Mouse (Mus musculus) lung, embryonic 15.5 days (tissue): ENCODE measurements around the gene Amhr2. TPM values are rescaled to one million over a fixed set of nuclear protein-coding genes. Genes with fewer than 3 reads are reported as not detected.
A peak's percentile ranks its signal among the peaks of the same experiment; 100 is the strongest.

Experiments
- ATAC-seq: fragments of 200-750 bp; cut with Nextera tagmentation; 2 replicates; pipeline ENCODE4 v1.8.0; 2017; ENCODE audit warnings: moderate number of reproducible peaks, borderline replicate concordance; ENCODE audit not compliant: low FRiP score, low TSS enrichment; ENCODE audit errors: extremely low read depth
- H3K27ac ChIP-seq: fragments of 300-500 bp; sonication (generic); 2 replicates; pipeline ENCODE4 v1.5.1; 2015; ENCODE audit warnings: moderate library complexity, mild to moderate bottlenecking, inconsistent platforms
- H3K27me3 ChIP-seq: fragments of 300-500 bp; sonication (generic); 2 replicates; pipeline ENCODE4 v1.6.1; 2015; ENCODE audit warnings: inconsistent platforms
- H3K36me3 ChIP-seq: fragments of 300-500 bp; sonication (generic); 2 replicates; pipeline ENCODE4 v1.6.1; 2015; ENCODE audit warnings: inconsistent platforms
- H3K4me1 ChIP-seq: fragments of 300-500 bp; sonication (generic); 2 replicates; pipeline ENCODE4 v1.6.1; 2015; ENCODE audit warnings: inconsistent platforms
- H3K4me2 ChIP-seq: fragments of 300-500 bp; sonication (generic); 2 replicates; pipeline ENCODE4 v1.6.1; 2015; ENCODE audit warnings: inconsistent platforms, mild to moderate bottlenecking, moderate library complexity
- H3K4me3 ChIP-seq: fragments of 300-500 bp; sonication (generic); 2 replicates; pipeline ENCODE4 v1.5.1; 2015; ENCODE audit warnings: mild to moderate bottlenecking, inconsistent platforms
- H3K9ac ChIP-seq: fragments of 300-500 bp; sonication (generic); 2 replicates; pipeline ENCODE4 v1.6.1; 2015; ENCODE audit warnings: inconsistent platforms
- H3K9me3 ChIP-seq: fragments of 300-500 bp; sonication (generic); 2 replicates; pipeline ENCODE4 v1.6.1; 2016; ENCODE audit warnings: inconsistent platforms
- WGBS: fragments of 180-500 bp; shearing (Covaris S2); methylation state at CpG from one replicate; pipeline ENCODE4 v1.1.7; 2015; 5-methylcytosine and 5-hydroxymethylcytosine counted together
- polyA plus RNA-seq: library from polyadenylated mRNA; unstranded; fragments of >200 nt; fragmentation: Nextera tagmentation; extraction: Ambion mirVana; gene quantifications from 2 replicates; pipeline ENCODE4 v1.2.1, GENCODE M21; 2015

Amhr2 gene
- polyA plus RNA-seq, 1 experiment from 2014 or later = 0.82 TPM

DNA sequence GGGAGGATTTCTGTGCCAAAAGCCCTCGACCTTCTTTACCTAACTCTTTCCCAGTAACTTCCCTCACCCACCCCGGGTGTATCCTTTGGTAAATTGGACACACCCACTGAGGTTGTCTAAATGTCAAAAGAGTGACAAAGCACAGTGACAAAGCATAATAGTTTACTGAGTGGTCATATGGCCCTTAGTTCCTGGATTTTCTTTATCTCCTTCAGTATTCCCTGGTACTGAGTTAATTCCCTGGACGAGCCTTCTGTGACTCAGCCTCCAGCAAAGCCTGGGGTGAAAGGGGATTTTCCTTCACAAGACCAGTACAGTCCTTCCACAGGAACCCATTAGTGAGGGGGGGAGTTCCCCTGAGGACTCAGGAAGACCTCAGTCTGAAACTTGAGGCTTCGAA lies 15.8 kb downstream of the Amhr2 start:
- 52% methylated on average over 4 of the region's 4 CpGs for WGBS
- Histone ChIP-seq H3K4me3 (no peak overlapping the region), H3K27me3 (no peaks in the 10 kb centered on the region), H3K36me3 (no peaks in the 10 kb centered on the region), H3K27ac (no peak overlapping the region), H3K9ac (no peak overlapping the region), H3K4me1 (0 out of 2 replicates have a peak, but pooled peaks cover 3% of the 10 kb centered on the region), H3K9me3 (no peaks in the 10 kb centered on the region), H3K4me2 (0 out of 2 replicates have a peak overlapping the region, but pooled peaks have one; percentile 4)
- ATAC-seq = no peak

DNA sequence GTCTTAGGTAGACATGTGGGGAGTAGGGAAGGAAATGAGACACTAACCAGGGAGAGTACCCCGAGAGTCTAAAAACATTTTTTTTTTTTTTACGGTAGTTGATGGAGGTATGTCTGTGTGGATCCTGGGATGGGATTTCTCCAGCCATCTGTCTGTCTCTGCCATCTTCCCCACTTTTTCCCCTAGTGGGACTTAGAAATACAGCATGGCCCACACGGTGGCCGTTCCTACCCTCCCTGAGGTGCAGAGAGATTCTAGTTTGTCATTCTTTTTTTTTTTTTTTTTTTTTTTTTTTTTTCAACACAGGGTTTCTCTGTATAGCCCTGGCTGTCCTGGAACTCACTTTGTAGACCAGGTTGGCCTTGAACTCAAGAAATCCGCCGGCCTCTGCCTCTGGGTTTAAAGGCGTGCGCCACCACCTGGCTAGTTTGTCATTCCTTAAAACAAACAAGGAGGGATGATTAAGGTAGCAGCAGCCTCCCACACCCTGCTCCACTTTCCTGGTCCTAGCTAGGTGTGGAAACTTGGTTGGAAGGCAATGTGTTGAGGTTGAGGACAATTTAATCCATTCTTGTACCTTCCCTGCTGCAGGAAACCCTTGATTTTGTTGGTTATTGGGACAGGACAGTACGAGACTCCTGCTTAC lies 16.4 kb downstream of the Amhr2 start:
- Histone ChIP-seq H3K27ac (no peak overlapping the region), H3K4me1 (0 out of 2 replicates have a peak, but pooled peaks cover 3% of the 10 kb centered on the region), H3K9me3 (no peaks in the 10 kb centered on the region), H3K4me2 (no peak overlapping the region), H3K36me3 (no peaks in the 10 kb centered on the region), H3K4me3 (no peak overlapping the region), H3K27me3 (no peaks in the 10 kb centered on the region), H3K9ac (no peak overlapping the region)
- ATAC-seq = no peak
- WGBS = 77% methylated on average over 9 of the region's 9 CpGs

DNA sequence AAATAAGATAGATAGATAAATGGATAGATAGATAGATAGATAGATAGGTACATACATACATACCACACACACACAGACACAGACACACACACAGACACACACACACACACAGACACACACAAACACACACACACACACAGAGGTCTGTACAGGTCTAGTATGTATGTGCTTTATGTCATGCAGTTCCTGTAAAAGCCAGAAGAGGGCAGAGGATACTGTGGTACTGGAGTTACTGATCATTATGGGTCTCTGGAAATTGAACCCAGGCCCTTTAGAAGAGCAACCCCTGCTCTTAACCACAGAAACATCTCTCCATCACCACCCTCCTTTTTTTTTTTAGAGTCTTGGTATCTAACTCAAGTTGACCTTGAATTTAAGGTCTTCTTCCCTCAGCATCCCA lies 18.5 kb downstream of the Amhr2 start:
- H3K4me2 ChIP-seq = no peak overlapping the region
- no peak for ATAC-seq
- no peaks in the 10 kb centered on the region for H3K27me3 ChIP-seq
- H3K36me3 ChIP-seq = no peaks in the 10 kb centered on the region
- H3K9me3 ChIP-seq = no peaks in the 10 kb centered on the region
- no peak overlapping the region for H3K27ac ChIP-seq
- no peak overlapping the region for H3K9ac ChIP-seq
- H3K4me1 ChIP-seq = 0 out of 2 replicates have a peak, but pooled peaks cover 3% of the 10 kb centered on the region
- no peak overlapping the region for H3K4me3 ChIP-seq

DNA sequence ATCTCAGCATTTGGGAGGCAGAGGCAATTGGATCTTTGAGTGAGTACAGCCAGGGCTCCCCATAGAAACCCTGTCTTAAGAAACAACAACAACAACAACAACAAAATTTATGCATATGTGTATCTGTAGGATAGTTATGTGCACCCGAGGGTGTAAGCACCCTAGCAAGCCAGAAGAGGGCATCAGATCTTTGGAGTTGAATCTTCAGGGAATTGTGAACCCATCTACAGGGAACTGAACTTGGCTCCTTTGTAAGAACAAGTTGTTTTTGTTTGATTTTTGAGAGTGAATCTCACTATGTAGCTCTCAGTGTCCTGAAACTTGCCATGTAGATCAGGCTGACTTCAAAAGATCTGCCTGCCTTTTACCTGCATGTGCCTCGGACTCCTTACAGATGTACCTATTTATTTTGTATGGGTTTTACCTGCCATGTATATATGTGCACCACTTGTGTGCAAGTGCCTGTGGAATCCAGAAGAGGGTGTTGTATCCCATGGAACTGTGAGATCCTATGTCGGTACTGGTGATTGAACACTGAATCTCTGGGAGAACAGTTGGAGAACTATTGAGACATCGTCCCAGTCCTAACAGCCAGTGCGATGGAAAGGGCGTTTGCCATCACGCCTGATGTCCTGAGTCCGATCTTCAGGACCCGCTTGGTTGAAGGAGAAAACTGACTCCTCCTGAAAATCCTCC lies 23.7 kb downstream of the Amhr2 start:
- no peak overlapping the region for H3K4me3 ChIP-seq
- ATAC-seq = no peak
- H3K27ac ChIP-seq = no peak overlapping the region
- H3K27me3 ChIP-seq = no peaks in the 10 kb centered on the region
- H3K9ac ChIP-seq = no peak overlapping the region
- peaks cover 5% of the 10 kb centered on the region; the same call in 1 of the 2 replicates for H3K36me3 ChIP-seq
- H3K4me1 ChIP-seq = peaks cover 10% of the 10 kb centered on the region
- WGBS = 92% methylated on average over 9 of the region's 9 CpGs
- no peak overlapping the region for H3K4me2 ChIP-seq
- no peaks in the 10 kb centered on the region for H3K9me3 ChIP-seq

DNA sequence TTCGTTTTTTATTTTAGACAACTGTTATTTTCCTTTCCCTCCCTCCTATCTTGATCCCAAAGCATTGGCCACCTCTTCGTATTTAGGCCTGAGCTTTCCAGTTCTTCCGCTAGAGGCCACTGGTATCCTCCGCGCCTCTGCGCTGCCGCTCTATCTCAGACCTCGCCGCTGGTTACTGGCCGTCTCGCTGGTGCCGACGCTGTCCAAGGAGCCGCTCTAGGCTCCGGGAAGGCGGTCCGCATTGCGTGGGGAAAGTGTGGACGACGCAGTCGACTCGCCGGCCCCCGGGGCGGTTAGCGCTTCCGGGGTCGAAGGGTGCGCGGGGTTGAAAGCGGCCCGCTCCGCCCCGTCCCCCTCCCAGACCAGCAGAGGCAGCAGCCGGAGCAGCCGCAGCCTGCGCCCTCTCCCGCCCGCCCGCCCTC lies 25.0 kb downstream of the Amhr2 start, which contains the start of gene Pcbp2:
Gene Pcbp2 (plus strand): TSS at position 357 of the 422 bp plus-strand sequence.
- ATAC-seq = peak; percentile 100
- WGBS = under 1% methylated on average over 34 of the region's 40 CpGs
- Histone ChIP-seq H3K9ac (peak within 1 kb of the TSS; percentile 97), H3K36me3 (peaks cover 18% of the 10 kb centered on the region), H3K9me3 (no peaks in the 10 kb centered on the region), H3K4me1 (peaks cover 10% of the 10 kb centered on the region), H3K4me2 (peak within 1 kb of the TSS; percentile 61), H3K27me3 (no peaks in the 10 kb centered on the region), H3K27ac (peak within 1 kb of the TSS; percentile 99), H3K4me3 (peak within 1 kb of the TSS; percentile 94)

DNA sequence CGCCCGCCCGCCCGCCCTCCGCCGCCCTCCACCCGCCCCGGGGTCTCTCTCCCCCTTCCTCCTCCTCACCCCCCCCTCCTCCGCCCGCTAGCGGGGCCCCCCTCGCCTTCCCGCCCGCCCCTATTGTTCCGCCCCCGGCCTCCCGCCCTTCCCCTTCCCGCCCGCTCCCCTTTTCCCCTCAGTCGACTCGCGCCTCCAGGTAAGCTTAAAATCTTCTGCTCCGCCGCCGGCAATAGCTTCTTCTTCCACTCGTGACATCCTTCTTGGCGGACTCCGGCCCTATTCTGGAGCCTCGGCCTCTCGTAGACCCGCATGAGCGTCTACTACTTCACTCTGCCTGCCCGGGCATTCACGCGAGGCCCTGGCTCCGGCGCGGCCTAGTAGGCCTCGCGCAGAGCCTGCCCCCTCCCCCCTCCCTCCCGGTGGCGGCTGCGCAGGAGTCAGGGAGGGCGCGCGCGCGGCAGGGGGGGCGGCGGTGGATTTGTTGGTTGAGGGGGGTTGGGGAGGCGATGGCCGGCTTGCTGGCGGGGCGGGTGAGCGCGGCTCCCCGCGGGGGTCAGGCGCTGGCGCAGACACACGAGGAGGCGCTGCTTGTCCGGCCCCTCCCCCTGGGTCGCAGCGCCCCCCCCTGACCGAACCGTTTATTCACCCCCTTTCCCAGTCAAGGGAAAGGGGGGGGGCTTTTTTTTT lies 25.6 kb downstream of the Amhr2 start:
- peak overlapping the region; percentile 97 for H3K9ac ChIP-seq
- peaks cover 24% of the 10 kb centered on the region for H3K36me3 ChIP-seq
- peak overlapping the region; percentile 61 for H3K4me2 ChIP-seq
- H3K4me3 ChIP-seq = peak overlapping the region; percentile 94
- WGBS = under 1% methylated on average over 33 of the region's 67 CpGs
- no peaks in the 10 kb centered on the region for H3K9me3 ChIP-seq
- peaks cover 10% of the 10 kb centered on the region for H3K4me1 ChIP-seq
- ATAC-seq = peak; percentile 70
- peak overlapping the region; percentile 99 for H3K27ac ChIP-seq
- H3K27me3 ChIP-seq = no peaks in the 10 kb centered on the region

DNA sequence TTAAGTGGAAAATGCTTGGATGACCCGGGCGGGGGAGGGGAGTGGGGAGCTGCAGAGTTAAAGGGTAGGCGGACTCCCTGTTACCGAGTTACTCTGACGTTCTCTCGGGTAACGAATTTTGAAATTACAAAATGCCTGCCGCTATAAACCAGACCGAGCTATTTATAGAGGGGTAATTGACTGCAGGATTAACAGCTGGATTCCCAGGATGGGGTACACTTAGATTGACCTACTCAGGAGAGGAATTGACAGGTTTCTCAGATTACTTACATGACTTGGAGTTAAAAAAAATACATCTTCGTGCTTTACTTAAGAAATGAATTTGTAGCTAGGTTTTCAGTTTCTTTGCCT lies 26.1 kb downstream of the Amhr2 start:
- no peak for ATAC-seq
- Histone ChIP-seq H3K27ac (peak overlapping the region; percentile 99), H3K9me3 (no peaks in the 10 kb centered on the region), H3K9ac (peak overlapping the region; percentile 97), H3K4me1 (peaks cover 10% of the 10 kb centered on the region), H3K4me2 (peak overlapping the region; percentile 61), H3K36me3 (peaks cover 29% of the 10 kb centered on the region), H3K27me3 (no peaks in the 10 kb centered on the region), H3K4me3 (peak overlapping the region; percentile 94)
- under 1% methylated on average over 10 of the region's 10 CpGs for WGBS

DNA sequence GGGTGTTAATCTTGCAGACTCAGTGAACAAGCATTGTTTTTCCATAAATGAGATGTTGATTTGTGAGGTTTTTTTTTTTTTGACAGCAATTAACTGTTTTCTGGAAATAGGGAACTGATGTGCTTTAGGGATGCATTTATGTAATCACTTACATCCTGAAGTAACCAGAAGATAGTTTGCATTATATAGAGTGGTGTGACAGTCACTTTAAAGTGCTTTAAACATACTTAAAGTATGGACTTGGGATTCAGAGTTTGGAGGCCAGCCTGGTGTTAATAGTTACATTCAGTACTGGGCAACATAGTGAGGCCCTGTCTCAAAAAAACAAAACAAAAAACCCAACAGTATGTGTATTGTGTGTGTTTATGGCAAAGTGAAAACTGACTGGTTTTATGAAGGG lies 26.6 kb downstream of the Amhr2 start:
- ATAC-seq = no peak
- peak overlapping the region; percentile 94 for H3K4me3 ChIP-seq
- peaks cover 34% of the 10 kb centered on the region for H3K36me3 ChIP-seq
- no peaks in the 10 kb centered on the region for H3K27me3 ChIP-seq
- no peak overlapping the region for H3K27ac ChIP-seq
- peak overlapping the region; percentile 61 for H3K4me2 ChIP-seq
- H3K9ac ChIP-seq = peak overlapping the region; percentile 97
- no peaks in the 10 kb centered on the region for H3K9me3 ChIP-seq
- peaks cover 10% of the 10 kb centered on the region for H3K4me1 ChIP-seq

DNA sequence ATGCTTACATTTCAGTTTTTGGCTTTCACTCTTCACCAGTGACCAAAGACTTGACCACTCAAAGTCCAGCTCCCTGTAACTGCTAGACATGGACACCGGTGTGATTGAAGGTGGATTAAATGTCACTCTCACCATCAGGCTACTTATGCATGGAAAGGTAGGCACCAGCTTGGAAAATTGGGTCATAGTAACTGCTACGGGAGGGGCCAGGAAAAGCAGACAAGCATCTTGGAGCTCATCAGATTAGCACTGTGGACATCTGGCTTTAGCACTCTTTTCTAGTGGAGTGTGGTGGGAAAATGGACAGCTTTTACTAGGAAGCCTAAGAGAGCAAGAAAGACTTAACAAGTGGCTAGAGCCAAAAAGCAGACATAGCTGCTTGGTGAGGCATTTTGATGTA lies 28.1 kb downstream of the Amhr2 start:
- Histone ChIP-seq H3K36me3 (peaks cover 46% of the 10 kb centered on the region), H3K9me3 (no peaks in the 10 kb centered on the region), H3K9ac (no peak overlapping the region), H3K4me3 (no peak overlapping the region), H3K27me3 (no peaks in the 10 kb centered on the region), H3K4me1 (peaks cover 10% of the 10 kb centered on the region), H3K27ac (no peak overlapping the region), H3K4me2 (0 out of 2 replicates have a peak overlapping the region, but pooled peaks have one; percentile 2)
- 70% methylated on average over 2 of the region's 2 CpGs for WGBS
- ATAC-seq = no peak

DNA sequence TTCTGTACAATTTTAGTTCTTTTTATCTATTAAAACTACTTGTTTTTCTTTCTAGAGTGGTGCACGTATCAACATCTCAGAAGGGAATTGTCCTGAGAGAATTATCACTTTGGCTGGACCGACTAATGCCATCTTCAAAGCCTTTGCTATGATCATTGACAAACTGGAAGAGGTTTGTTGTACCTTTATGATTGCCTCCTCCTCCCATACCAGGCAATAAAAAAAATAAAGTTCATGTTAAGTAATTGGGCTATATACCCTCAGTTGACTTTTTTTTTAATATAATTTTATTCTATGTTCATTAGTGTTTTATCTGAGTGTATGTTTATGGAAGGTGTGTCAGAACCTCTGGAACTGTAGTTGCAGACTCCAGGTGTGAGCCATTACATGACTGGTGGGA lies 29.4 kb downstream of the Amhr2 start:
- Histone ChIP-seq H3K9ac (no peak overlapping the region), H3K36me3 (peaks cover 58% of the 10 kb centered on the region), H3K27ac (no peak overlapping the region), H3K4me3 (no peak overlapping the region), H3K9me3 (no peaks in the 10 kb centered on the region), H3K27me3 (no peaks in the 10 kb centered on the region), H3K4me1 (peaks cover 10% of the 10 kb centered on the region), H3K4me2 (no peak overlapping the region)
- no peak for ATAC-seq
- 92% methylated on average over 2 of the region's 2 CpGs for WGBS

DNA sequence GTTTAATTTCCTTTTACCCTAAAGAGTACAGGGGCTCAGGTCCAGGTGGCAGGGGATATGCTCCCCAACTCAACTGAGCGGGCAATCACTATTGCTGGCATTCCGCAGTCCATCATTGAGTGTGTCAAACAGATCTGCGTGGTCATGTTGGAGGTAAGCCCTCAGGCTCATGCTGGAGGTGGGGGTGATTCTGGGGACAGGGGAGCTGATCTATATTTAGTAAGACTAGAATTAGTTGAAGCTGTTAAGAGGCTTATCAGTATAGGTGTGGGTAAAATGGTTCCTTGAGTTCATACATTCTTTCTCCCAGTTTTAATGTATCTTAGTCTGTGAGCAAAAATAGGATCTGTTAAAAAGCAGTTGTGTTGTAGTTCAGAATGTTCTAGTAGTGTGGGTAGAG lies 38.0 kb downstream of the Amhr2 start:
- Histone ChIP-seq H3K4me1 (no peaks in the 10 kb centered on the region), H3K4me2 (no peak overlapping the region), H3K36me3 (peaks cover 85% of the 10 kb centered on the region), H3K27ac (no peak overlapping the region), H3K27me3 (no peaks in the 10 kb centered on the region), H3K9me3 (no peaks in the 10 kb centered on the region), H3K9ac (no peak overlapping the region), H3K4me3 (no peak overlapping the region)
- WGBS = 74% methylated on average over 3 of the region's 3 CpGs
- no peak for ATAC-seq

DNA sequence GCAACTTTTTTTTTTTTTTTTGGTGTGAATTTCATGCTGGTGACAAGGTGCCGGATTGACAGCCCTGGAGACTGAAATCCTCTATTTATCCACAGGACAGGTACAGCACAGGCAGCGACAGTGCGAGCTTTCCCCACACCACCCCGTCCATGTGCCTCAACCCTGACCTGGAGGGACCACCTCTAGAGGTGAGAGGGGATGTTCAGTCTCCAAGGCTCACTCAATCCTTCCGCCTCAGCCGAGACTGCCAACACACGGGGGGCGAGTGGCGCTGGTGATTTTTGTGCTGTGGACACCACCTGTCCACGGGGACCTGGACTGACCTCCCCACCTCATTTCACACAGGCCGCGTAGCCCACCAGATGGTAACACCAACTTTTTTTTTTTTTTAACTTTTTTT lies 40.7 kb downstream of the Amhr2 start:
- Histone ChIP-seq H3K4me2 (no peak overlapping the region), H3K27ac (no peak overlapping the region), H3K4me1 (no peaks in the 10 kb centered on the region), H3K36me3 (peaks cover 87% of the 10 kb centered on the region), H3K4me3 (no peak overlapping the region), H3K9ac (no peak overlapping the region), H3K9me3 (no peaks in the 10 kb centered on the region), H3K27me3 (no peaks in the 10 kb centered on the region)
- no peak; the same call in 1 of the 2 replicates for ATAC-seq
- 84% methylated on average over 12 of the region's 12 CpGs for WGBS
